8 mouse cellular contexts compared by ENCODE assay signal in the genomic region with DNA sequence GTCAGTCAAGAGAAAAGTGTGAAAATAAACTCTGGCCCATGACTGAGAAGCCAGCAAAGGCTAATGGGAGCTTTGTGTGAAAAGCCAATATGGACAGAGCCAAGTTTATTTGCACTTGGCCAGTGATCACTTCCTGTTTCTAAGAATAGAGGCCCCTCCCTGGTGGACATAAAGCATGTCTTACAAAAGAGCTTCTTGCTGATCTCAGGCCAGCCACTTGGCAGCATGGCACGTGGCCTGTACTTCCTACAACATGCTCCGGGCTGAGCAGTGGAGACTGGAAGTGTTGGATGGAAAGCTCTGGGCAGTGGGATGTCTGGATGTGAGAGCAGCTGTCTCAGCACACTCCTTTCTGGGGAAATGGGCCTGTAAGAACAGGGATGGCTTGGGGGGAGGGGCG.
A peak's percentile ranks its signal among the peaks of the same experiment; 100 is the strongest.
DNase-seq lines count a peak whose midpoint lies in the region; ATAC-seq lines count a peak whose summit lies in the region.

No protein-coding gene starts in this region.

- no peak for ATAC-seq in cerebellum, adult (ENCODE audit: insufficient number of reproducible peaks, low FRiP score, low TSS enrichment)

- DNase-seq in cerebellum, postnatal 10 days = peak; percentile 47 to 58
- peak; percentile 59 for DNase-seq in urinary bladder, postnatal 14 days (ENCODE audit: low spot score)
- no peak for DNase-seq in urinary bladder, postnatal 25 days (ENCODE audit: low spot score)
- peak; percentile 54 to 68 for DNase-seq in kidney, postnatal 36 days
- DNase-seq in ovary, postnatal 14 days (ENCODE audit: low spot score) = peak; percentile 29
- DNase-seq in retina, embryonic 14.5 days (ENCODE audit: low spot score) = no peak
- DNase-seq in thymus, postnatal 25 days = no peak

Comparison
In these comparisons a context has a peak if more than half of its experiments do, and no peak if none do; other contexts are left out.
1. DNase-seq: peak in cerebellum, postnatal 10 days (2 of 2), urinary bladder, postnatal 14 days (single experiment), kidney, postnatal 36 days (2 of 2) and ovary, postnatal 14 days (single experiment); none in urinary bladder, postnatal 25 days (single experiment), retina, embryonic 14.5 days (single experiment) and thymus, postnatal 25 days (single experiment).